Mouse (Mus musculus): ENCODE measurements at regions not wholly inside any gene's neighbourhood (a gene's known extent, or its start where the extent isn't known, plus 50 kb on each side); places are given as distances from the start of the nearest gene placed in this dataset.

DNA sequence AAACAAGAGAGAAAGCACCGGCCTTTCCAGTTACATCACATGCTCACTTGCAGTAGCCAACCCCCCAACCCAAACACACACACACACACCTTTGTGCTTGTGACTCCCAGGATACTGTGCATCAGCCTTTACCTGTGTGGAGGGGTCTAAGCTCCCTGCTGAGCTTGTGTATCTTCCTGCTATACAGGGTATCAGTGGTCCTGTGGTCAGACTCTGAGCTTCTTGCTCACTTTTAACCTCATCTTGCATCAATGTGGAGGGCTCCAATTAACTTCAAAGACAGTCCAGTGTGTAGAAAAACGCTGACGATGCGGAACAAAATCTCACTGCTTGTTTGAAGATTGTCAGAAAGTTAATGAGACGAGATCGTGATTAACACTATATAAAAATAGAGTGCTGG is 71.4 kb upstream of the Gypa start:
- no peaks in the 10 kb centered on the region for H3K4me1 ChIP-seq (ENCODE audit: control insufficient read depth, insufficient read depth, low read length)
- WGBS, result 84% methylated on average over 6 of the region's 6 CpGs
- no peak for TF ChIP-seq EP300 (IDR thresholded peaks at IDR 0.05; ENCODE audit: insufficient read depth, low read depth, low read length)
- TF ChIP-seq CTCF (IDR thresholded peaks at IDR 0.05), result no peak
- TF ChIP-seq POLR2A (IDR thresholded peaks at IDR 0.05; ENCODE audit: insufficient read depth, low read depth, low read length), result no peak

DNA sequence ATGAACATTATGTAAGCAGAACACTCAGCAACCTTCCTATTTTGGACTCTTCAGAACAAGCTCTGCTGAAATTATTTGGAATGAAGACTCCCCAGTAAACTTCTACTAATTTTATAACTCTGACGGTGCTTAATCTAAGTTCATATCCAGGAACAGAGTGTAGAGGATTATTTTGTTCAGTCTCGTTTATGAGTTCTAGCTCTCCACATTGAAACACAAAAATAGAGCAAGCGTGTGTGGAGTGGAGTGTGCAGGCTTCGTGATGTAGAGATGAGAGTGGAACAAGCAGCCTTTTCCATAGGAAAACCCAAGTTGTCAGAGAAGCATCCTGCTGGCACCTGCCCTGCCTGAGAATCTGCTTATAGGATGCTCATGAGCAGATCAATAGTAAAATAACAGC is 77.5 kb upstream of the Gypa start:
- H3K27ac ChIP-seq, result no peak overlapping the region
- no peak for TF ChIP-seq EP300 (IDR thresholded peaks at IDR 0.05; ENCODE audit: insufficient read depth, low read depth, low read length)
- no peak for TF ChIP-seq CTCF (IDR thresholded peaks at IDR 0.05)
- no peak for TF ChIP-seq POLR2A (IDR thresholded peaks at IDR 0.05; ENCODE audit: insufficient read depth, low read depth, low read length)
- no peaks in the 10 kb centered on the region for H3K4me1 ChIP-seq (ENCODE audit: control insufficient read depth, insufficient read depth, low read length)
- H3K79me2 ChIP-seq (replicated peaks; ENCODE audit: control insufficient read depth, insufficient read depth, low read length), result no peaks in the 10 kb centered on the region
- DNase-seq, result no peak
- no peak overlapping the region for H3K9ac ChIP-seq (ENCODE audit: low read depth, low read length)
- no peaks in the 10 kb centered on the region for H3K36me3 ChIP-seq (ENCODE audit: control insufficient read depth, insufficient read depth, low read length)
- no peaks in the 10 kb centered on the region for H3K27me3 ChIP-seq (ENCODE audit: control insufficient read depth, insufficient read depth, low read length)
- intact Hi-C loops (cut with DNase I), result no loop called here
- 78% methylated on average over 4 of the region's 4 CpGs for WGBS
- H3K4me3 ChIP-seq, result no peak overlapping the region

More for the DNA sequence above, 71.4 kb upstream of the Gypa start:
- H3K36me3 ChIP-seq (ENCODE audit: control insufficient read depth, insufficient read depth, low read length), result no peaks in the 10 kb centered on the region
- H3K27me3 ChIP-seq (ENCODE audit: control insufficient read depth, insufficient read depth, low read length), result no peaks in the 10 kb centered on the region
- no peaks in the 10 kb centered on the region for H3K79me2 ChIP-seq (replicated peaks; ENCODE audit: control insufficient read depth, insufficient read depth, low read length)
- H3K27ac ChIP-seq, result no peak overlapping the region
- H3K9ac ChIP-seq (ENCODE audit: low read depth, low read length), result no peak overlapping the region
- intact Hi-C loops (cut with DNase I), result no loop called here
- H3K4me3 ChIP-seq, result no peak overlapping the region
- DNase-seq, result no peak

DNA sequence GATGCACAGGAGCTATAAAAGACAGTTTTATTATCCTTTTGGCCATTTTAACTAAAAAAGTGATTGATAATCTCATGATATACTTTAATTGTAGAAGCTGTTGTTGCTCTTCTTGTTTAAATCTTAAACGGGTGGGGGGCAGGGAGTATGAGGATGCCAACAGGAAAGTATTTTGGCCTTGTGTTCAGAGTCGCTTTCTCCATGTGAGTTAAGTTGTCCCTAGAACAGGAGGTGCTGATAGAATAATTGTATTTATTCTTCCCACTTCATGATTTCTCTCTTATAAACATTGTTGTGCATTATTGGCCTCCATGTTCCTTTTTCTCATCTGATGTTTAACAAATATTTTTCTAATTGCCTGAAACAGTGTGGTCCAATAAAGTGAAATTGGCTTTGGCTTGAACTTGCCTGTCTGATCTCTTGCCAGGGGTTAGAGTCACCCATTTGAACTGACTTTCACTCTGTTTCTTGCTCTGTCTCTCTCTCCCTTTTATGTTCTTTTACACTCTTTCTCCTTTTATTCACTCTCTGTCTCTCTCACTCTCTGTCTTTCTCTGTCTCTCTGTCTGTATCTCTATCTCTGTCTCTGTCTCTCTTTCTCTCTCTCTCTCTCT is 93.9 kb upstream of the Gypa start:
- TF ChIP-seq EP300 (IDR thresholded peaks at IDR 0.05; ENCODE audit: insufficient read depth, low read depth, low read length) (no peak), POLR2A (IDR thresholded peaks at IDR 0.05; ENCODE audit: insufficient read depth, low read depth, low read length) (no peak), CTCF (IDR thresholded peaks at IDR 0.05) (no peak)
- WGBS, result 65% methylated on average over 2 of the region's 2 CpGs
- Histone ChIP-seq H3K4me3 (no peak overlapping the region), H3K27me3 (ENCODE audit: control insufficient read depth, insufficient read depth, low read length) (no peaks in the 10 kb centered on the region), H3K79me2 (replicated peaks; ENCODE audit: control insufficient read depth, insufficient read depth, low read length) (no peaks in the 10 kb centered on the region), H3K27ac (no peak overlapping the region), H3K36me3 (ENCODE audit: control insufficient read depth, insufficient read depth, low read length) (no peaks in the 10 kb centered on the region), H3K4me1 (ENCODE audit: control insufficient read depth, insufficient read depth, low read length) (no peaks in the 10 kb centered on the region), H3K9ac (ENCODE audit: low read depth, low read length) (no peak overlapping the region)
- intact Hi-C loops (cut with DNase I), result no loop called here
- DNase-seq, result no peak

DNA sequence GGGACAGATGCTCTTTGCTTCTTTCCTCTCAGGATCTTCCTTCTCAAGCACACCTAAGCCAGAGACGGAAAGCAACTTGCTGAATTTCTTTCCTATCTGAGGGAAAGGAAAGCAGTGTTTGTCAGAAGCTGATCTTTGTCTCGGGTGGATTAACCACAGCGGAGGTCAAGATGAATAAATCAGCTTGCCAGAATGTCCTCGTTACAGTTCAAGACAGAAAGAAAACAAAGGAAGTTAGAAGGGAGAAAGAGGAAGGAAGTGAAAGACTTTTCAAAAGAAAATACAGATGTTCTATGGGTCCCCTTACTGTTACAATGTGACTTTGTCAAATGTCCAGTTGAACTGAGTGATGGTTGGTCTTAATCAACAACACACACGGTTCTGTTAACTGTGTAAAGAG is 98.6 kb upstream of the Gypa start:
- no peak for DNase-seq
- TF ChIP-seq CTCF (IDR thresholded peaks at IDR 0.05) (no peak), POLR2A (IDR thresholded peaks at IDR 0.05; ENCODE audit: insufficient read depth, low read depth, low read length) (no peak), EP300 (IDR thresholded peaks at IDR 0.05; ENCODE audit: insufficient read depth, low read depth, low read length) (no peak)
- Histone ChIP-seq H3K27ac (no peak overlapping the region), H3K79me2 (replicated peaks; ENCODE audit: control insufficient read depth, insufficient read depth, low read length) (no peaks in the 10 kb centered on the region), H3K4me3 (no peak overlapping the region), H3K36me3 (ENCODE audit: control insufficient read depth, insufficient read depth, low read length) (no peaks in the 10 kb centered on the region), H3K27me3 (ENCODE audit: control insufficient read depth, insufficient read depth, low read length) (no peaks in the 10 kb centered on the region), H3K9ac (ENCODE audit: low read depth, low read length) (no peak overlapping the region), H3K4me1 (ENCODE audit: control insufficient read depth, insufficient read depth, low read length) (no peaks in the 10 kb centered on the region)
- 31% methylated on average over 5 of the region's 5 CpGs for WGBS
- intact Hi-C loops (cut with DNase I), result no loop called here

DNA sequence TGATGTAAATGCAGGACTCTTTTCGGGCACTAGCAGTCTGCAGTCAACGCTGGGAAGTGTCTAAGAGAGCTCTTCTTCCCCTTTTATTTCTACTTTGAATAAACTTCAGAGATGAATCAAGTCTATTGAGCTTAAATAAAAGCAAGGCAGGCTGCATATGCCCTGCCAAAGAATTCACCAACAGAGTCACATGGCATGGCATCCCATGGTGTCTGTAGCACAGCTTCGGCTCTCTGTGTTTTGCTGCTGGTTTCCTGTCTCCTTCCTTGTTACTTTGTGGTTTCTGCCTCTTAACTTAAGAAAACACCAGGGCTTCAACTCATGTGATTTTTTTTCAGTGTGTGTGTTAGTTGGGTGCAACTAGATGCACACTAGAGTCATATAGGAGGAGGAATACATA is 100.5 kb upstream of the Gypa start:
- DNase-seq, result no peak
- Histone ChIP-seq H3K4me1 (ENCODE audit: control insufficient read depth, insufficient read depth, low read length) (no peaks in the 10 kb centered on the region), H3K27ac (no peak overlapping the region), H3K36me3 (ENCODE audit: control insufficient read depth, insufficient read depth, low read length) (no peaks in the 10 kb centered on the region), H3K79me2 (replicated peaks; ENCODE audit: control insufficient read depth, insufficient read depth, low read length) (no peaks in the 10 kb centered on the region), H3K27me3 (ENCODE audit: control insufficient read depth, insufficient read depth, low read length) (no peaks in the 10 kb centered on the region), H3K9ac (ENCODE audit: low read depth, low read length) (no peak overlapping the region), H3K4me3 (no peak overlapping the region)
- TF ChIP-seq CTCF (IDR thresholded peaks at IDR 0.05) (no peak), POLR2A (IDR thresholded peaks at IDR 0.05; ENCODE audit: insufficient read depth, low read depth, low read length) (no peak), EP300 (IDR thresholded peaks at IDR 0.05; ENCODE audit: insufficient read depth, low read depth, low read length) (no peak)
- 75% methylated on average over 3 of the region's 3 CpGs for WGBS
- intact Hi-C loops (cut with DNase I), result no loop called here

- H3K9ac ChIP-seq (ENCODE audit: low read depth, low read length), result no peak overlapping the region
Observed at GRCm38 (mm10) chr8:80369221-80369620, 124.4 kb upstream of the Gypa start.

More at GRCm38 (mm10) chr8:80369221-80369620, 124.4 kb upstream of the Gypa start:
- H3K27ac ChIP-seq, result no peak overlapping the region
- DNase-seq, result no peak
- H3K4me1 ChIP-seq (ENCODE audit: control insufficient read depth, insufficient read depth, low read length), result no peaks in the 10 kb centered on the region
- no peaks in the 10 kb centered on the region for H3K27me3 ChIP-seq (ENCODE audit: control insufficient read depth, insufficient read depth, low read length)
- WGBS, result 77% methylated on average over 2 of the region's 2 CpGs
- H3K79me2 ChIP-seq (replicated peaks; ENCODE audit: control insufficient read depth, insufficient read depth, low read length), result no peaks in the 10 kb centered on the region
- H3K4me3 ChIP-seq, result no peak overlapping the region
- TF ChIP-seq CTCF (IDR thresholded peaks at IDR 0.05), result no peak
- TF ChIP-seq POLR2A (IDR thresholded peaks at IDR 0.05; ENCODE audit: insufficient read depth, low read depth, low read length), result no peak
- TF ChIP-seq EP300 (IDR thresholded peaks at IDR 0.05; ENCODE audit: insufficient read depth, low read depth, low read length), result no peak
- H3K36me3 ChIP-seq (ENCODE audit: control insufficient read depth, insufficient read depth, low read length), result no peaks in the 10 kb centered on the region
- intact Hi-C loops (cut with DNase I), result no loop called here
